Mouse (Mus musculus) liver, adult 2 months (tissue): ENCODE results near the gene Trip6. TPM values are rescaled to one million over a fixed set of nuclear protein-coding genes. Genes with fewer than 3 reads are reported as not detected.

ENCODE experiments used
- DNase-seq: peaks from one replicate; pipeline ENCODE4 v3.0.0-alpha.2; 2011; ENCODE audit warnings: low read depth, low spot score; ENCODE audit errors: extremely low read depth
- H3K27ac ChIP-seq: fragments of 200-500 bp; replicated peaks from 2 replicates; pipeline ENCODE4 v1.5.1; 2012; ENCODE audit warnings: low read depth, mild to moderate bottlenecking, control low read depth, inconsistent platforms, low read length; ENCODE audit not compliant: insufficient read depth
- H3K27me3 ChIP-seq: fragments of 200-500 bp; 2 replicates; pipeline ENCODE4 v1.6.1; 2012; ENCODE audit warnings: mild to moderate bottlenecking, moderate library complexity, low read length, inconsistent platforms; ENCODE audit not compliant: control insufficient read depth, insufficient read depth
- H3K36me3 ChIP-seq: fragments of 200-500 bp; 2 replicates; pipeline ENCODE4 v1.6.1; 2012; ENCODE audit warnings: low read length, inconsistent platforms; ENCODE audit not compliant: control insufficient read depth, insufficient read depth
- H3K4me1 ChIP-seq: fragments of 200-500 bp; 2 replicates; pipeline ENCODE4 v1.6.1; 2011; ENCODE audit warnings: low read length; ENCODE audit not compliant: control insufficient read depth, insufficient read depth
- H3K4me3 ChIP-seq: fragments of 200-500 bp; 2 replicates; pipeline ENCODE4 v1.5.1; 2011; ENCODE audit warnings: low read depth, mild to moderate bottlenecking, control low read depth, low read length, moderate library complexity; ENCODE audit not compliant: insufficient read depth
- H3K79me2 ChIP-seq: fragments of 200-500 bp; 2 replicates; pipeline ENCODE4 v1.6.1; 2012; ENCODE audit warnings: inconsistent platforms, mild to moderate bottlenecking, low read length, moderate library complexity; ENCODE audit not compliant: control insufficient read depth, insufficient read depth
- H3K9ac ChIP-seq: fragments of 200-500 bp; 2 replicates; pipeline ENCODE4 v1.6.1; 2012; ENCODE audit warnings: low read depth, mild to moderate bottlenecking, control low read depth, inconsistent platforms, low read length
- CTCF ChIP-seq: fragments of 200-500 bp; IDR thresholded peaks from 2 replicates; pipeline ENCODE4 v1.5.1; 2011; ENCODE audit warnings: low read depth, low read length, control low read depth
- POLR2A ChIP-seq: fragments of 200-500 bp; IDR thresholded peaks from 2 replicates; pipeline ENCODE4 v1.6.1; 2011; ENCODE audit warnings: low read length, control low read depth; ENCODE audit not compliant: insufficient read depth; ENCODE audit errors: extremely low read depth
- WGBS: fragments of 180-500 bp; shearing (Covaris S2); methylation state at CpG from one replicate; pipeline ENCODE4 v1.1.7; 2018; 5-methylcytosine and 5-hydroxymethylcytosine counted together
- polyA plus RNA-seq: library from polyadenylated mRNA; depleted of rRNA; stranded (reverse); fragments of >200 nt; gene quantifications from 2 replicates; pipeline ENCODE4 v1.2.3, GENCODE M21; 2012
- total RNA-seq: library from RNA; depleted of rRNA; stranded (reverse); fragments of >200 nt; gene quantifications from 2 replicates; pipeline ENCODE4 v1.2.3, GENCODE M21; 2014

The Trip6 gene
- total and polyA plus RNA-seq, 2 experiments, result 6.5 to 25.0 TPM

DNA sequence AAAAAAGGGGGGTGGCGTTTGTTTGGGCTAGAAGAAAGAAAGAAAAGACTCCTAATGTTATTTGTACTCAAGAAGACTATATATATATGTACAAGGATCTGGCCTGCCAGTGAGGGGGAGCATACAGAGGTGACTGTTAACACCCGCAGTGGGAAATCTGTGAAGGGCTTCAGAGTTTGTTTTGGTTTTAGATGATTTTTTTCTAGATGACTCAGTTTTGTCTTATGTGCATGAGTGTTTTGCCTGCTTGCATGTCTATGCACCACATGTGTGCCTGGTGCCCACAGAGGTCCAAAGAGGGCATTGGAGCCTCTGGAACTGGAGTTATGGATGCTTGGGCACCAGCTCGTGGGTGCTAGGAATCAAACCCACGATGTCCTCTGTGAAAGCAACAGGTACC is 32.8 kb upstream of the Trip6 start:
- no peak for TF ChIP-seq CTCF
- TF ChIP-seq POLR2A, result no peak
- Histone ChIP-seq H3K4me3 (no peak overlapping the region), H3K27me3 (no peaks in the 10 kb centered on the region), H3K27ac (peak overlapping the region; percentile 26; the same call in 1 of the 2 replicates), H3K36me3 (no peaks in the 10 kb centered on the region), H3K4me1 (peaks cover 11% of the 10 kb centered on the region), H3K79me2 (peaks cover 5% of the 10 kb centered on the region), H3K9ac (no peak overlapping the region)
- DNase-seq, result no peak
- WGBS, result 60% methylated on average over 4 of the region's 4 CpGs

GRCm38 (mm10) chr5:137346388-137346787 is 32.2 kb upstream of the Trip6 start:
- no peaks in the 10 kb centered on the region for H3K27me3 ChIP-seq
- H3K4me3 ChIP-seq, result no peak overlapping the region
- peaks cover 11% of the 10 kb centered on the region for H3K4me1 ChIP-seq
- peaks cover 5% of the 10 kb centered on the region; the same call in 1 of the 2 replicates for H3K79me2 ChIP-seq
- H3K27ac ChIP-seq, result peak overlapping the region; percentile 75
- DNase-seq, result no peak
- no peak overlapping the region for H3K9ac ChIP-seq
- TF ChIP-seq POLR2A, result no peak
- TF ChIP-seq CTCF, result no peak
- H3K36me3 ChIP-seq, result no peaks in the 10 kb centered on the region
- WGBS, result 50% methylated on average over 1 of the region's 1 CpGs

GRCm38 (mm10) chr5:137345821-137346220 is 31.6 kb upstream of the Trip6 start:
- H3K4me1 ChIP-seq, result peaks cover 11% of the 10 kb centered on the region
- H3K4me3 ChIP-seq, result no peak overlapping the region
- H3K36me3 ChIP-seq, result no peaks in the 10 kb centered on the region
- peaks cover 5% of the 10 kb centered on the region; the same call in 1 of the 2 replicates for H3K79me2 ChIP-seq
- TF ChIP-seq CTCF (no peak), POLR2A (no peak)
- H3K27me3 ChIP-seq, result no peaks in the 10 kb centered on the region
- peak; percentile 98 for DNase-seq
- WGBS, result 9% methylated on average over 9 of the region's 9 CpGs
- peak overlapping the region; percentile 75 for H3K27ac ChIP-seq
- peak overlapping the region; percentile 35; the same call in 1 of the 2 replicates for H3K9ac ChIP-seq

DNA sequence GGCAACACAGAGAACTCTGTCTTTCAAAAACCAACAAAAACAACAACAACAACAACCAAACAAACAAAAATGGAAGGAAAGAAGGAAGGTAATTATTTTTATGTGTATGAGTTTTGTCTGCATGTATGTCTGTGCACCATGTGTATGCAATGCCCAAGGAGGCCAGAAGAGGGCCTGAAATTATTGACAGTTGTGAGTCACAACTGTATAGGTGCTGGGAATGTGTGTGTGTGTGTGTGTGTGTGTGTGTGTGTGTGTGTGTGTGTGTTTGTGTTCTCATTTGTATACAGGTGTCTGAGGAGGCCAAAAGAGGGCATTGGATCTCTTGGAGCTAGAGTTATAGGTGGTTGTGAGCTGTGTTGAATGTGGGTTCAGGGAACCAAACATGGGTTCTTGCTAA is 29.7 kb upstream of the Trip6 start:
- no peak overlapping the region for H3K4me3 ChIP-seq
- H3K27me3 ChIP-seq, result no peaks in the 10 kb centered on the region
- no peaks in the 10 kb centered on the region for H3K79me2 ChIP-seq
- no peak for DNase-seq
- no peak overlapping the region for H3K9ac ChIP-seq
- no peaks in the 10 kb centered on the region for H3K36me3 ChIP-seq
- no peak overlapping the region for H3K27ac ChIP-seq
- H3K4me1 ChIP-seq, result peaks cover 13% of the 10 kb centered on the region
- TF ChIP-seq POLR2A (no peak), CTCF (no peak)

DNA sequence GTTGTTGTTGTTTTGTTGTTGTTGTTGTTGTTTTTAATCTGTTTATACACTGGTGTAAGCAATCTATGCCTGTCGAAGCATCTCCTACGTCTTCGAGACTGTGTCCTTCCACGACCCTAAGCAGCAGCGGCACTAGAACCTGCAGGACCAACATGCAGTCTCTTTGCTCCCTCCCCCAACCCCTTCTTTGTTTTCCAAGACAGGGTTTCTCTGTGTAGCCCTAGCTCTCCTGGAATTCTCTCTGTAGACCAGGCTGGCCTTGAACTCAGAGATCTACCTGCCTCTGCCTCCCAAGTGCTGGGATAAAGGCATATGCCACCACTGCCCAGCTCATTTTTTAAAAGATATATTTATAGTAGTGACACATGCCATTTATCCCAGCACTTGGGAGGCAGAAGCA is 29.2 kb upstream of the Trip6 start:
- TF ChIP-seq POLR2A (no peak), CTCF (no peak)
- H3K27ac ChIP-seq, result no peak overlapping the region
- no peak overlapping the region for H3K4me3 ChIP-seq
- no peaks in the 10 kb centered on the region for H3K27me3 ChIP-seq
- peaks cover 13% of the 10 kb centered on the region for H3K4me1 ChIP-seq
- H3K79me2 ChIP-seq, result no peaks in the 10 kb centered on the region
- no peak for DNase-seq
- H3K36me3 ChIP-seq, result no peaks in the 10 kb centered on the region
- WGBS, result 98% methylated on average over 5 of the region's 5 CpGs
- no peak overlapping the region for H3K9ac ChIP-seq

DNA sequence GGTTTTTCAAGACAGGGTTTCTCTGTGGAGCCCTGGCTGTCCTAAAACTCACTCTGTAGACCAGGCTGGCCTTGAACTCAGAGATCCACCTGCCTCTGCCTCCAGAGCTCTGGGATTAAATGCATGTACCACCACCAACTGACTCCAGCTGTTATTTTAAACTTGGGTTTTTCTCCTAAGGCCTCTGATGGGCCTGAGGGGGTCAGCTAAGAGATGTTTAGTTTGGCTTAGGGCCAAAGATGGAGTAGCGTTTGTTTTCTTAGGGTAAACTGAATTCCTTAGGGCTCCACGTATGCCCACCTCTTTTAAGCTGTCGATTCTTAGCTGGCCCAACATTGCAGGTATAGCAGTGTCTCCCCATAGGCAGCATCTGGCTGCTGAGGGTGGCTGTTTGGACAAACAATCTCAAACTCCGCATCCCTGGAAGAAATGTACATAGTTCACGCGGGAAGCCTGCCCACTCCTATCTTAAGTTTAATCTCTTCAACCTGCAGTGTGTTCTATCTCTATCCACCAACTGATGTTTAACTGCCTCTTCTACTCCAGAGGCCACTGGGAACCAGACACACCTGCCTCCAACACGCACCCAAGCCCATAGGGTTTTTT is 28.3 kb upstream of the Trip6 start:
- Histone ChIP-seq H3K27me3 (no peaks in the 10 kb centered on the region), H3K36me3 (no peaks in the 10 kb centered on the region), H3K9ac (no peak overlapping the region), H3K79me2 (no peaks in the 10 kb centered on the region), H3K4me3 (no peak overlapping the region), H3K27ac (no peak overlapping the region), H3K4me1 (peaks cover 15% of the 10 kb centered on the region)
- no peak for TF ChIP-seq CTCF
- TF ChIP-seq POLR2A, result no peak
- DNase-seq, result no peak
- WGBS, result 53% methylated on average over 7 of the region's 7 CpGs
